Mouse (Mus musculus) kidney, adult 2 months (tissue): Measurements from ENCODE around the gene Mrpl42.

Experiments used
- CTCF ChIP-seq: fragments of 200-500 bp; conservative IDR thresholded peaks from 2 replicates; pipeline ENCODE4 v1.5.1; 2011; ENCODE audit warnings: low read depth, mild to moderate bottlenecking, control low read depth, low read length, moderate library complexity, mixed read lengths; ENCODE audit not compliant: insufficient read depth, insufficient read length
- POLR2A ChIP-seq: fragments of 200-500 bp; IDR thresholded peaks from one replicate; pipeline ENCODE4 v1.6.1; 2011; ENCODE audit warnings: low read depth, low read length, control low read depth

DNA sequence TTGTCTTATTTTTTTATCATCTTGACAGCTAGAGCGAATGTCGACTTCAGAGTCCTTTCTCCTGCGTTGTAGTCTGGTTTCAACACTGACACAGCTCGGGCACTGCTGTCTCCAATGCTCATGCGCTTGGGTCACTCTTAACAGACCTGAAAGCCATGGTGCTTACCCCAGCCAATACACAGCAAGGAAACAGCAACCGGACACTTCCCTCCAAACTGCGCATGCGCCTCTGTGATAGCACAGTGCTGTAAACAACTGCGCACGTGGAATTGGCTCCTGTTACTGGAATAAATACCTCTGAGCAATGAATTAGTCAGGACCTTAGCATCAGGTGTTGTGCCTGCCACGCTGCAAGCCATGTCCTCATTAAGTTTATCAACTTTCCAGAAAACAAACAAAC, 24.2 kb downstream of the Mrpl42 start:
- TF ChIP-seq CTCF (no peak), POLR2A (no peak)
